Mouse (Mus musculus): ENCODE data around the gene Ccdc90b. TPM values are rescaled to one million over a fixed set of nuclear protein-coding genes. Genes with fewer than 3 reads are reported as not detected.

The Ccdc90b gene
- polyA plus RNA-seq, 1 experiment: 7.9 TPM

Other genes starting within 250 kb of the Ccdc90b start
- gene Ankrd42, start 76.0 kb downstream of the Ccdc90b start, polyA plus RNA-seq (2012; rRNA removed): 2.3 and 3.7 TPM in 2 replicates
- 21.4 and 21.9 TPM in 2 replicates for gene Pcf11, start 108.8 kb downstream of the Ccdc90b start, polyA plus RNA-seq (2012; rRNA removed)
- 5.8 TPM in 2 replicates for gene Rab30, start 180.5 kb downstream of the Ccdc90b start, polyA plus RNA-seq (2012; rRNA removed)

Measured in gonadal fat pad, adult 2 months (tissue).